Mouse (Mus musculus) limb, embryonic 15.5 days (tissue): ENCODE measurements around the gene Sh3gl3. TPM values are rescaled to one million over a fixed set of nuclear protein-coding genes. Genes with fewer than 3 reads are reported as not detected.

Source experiments
- ATAC-seq: fragments of 200-750 bp; cut with Nextera tagmentation; 2 replicates; pipeline ENCODE4 v1.8.0; 2017; ENCODE audit warnings: low read depth, moderate TSS enrichment; ENCODE audit not compliant: insufficient number of reproducible peaks, low FRiP score, low TSS enrichment
- H3K27ac ChIP-seq: fragments of 300-500 bp; sonication (generic); 2 replicates; pipeline ENCODE4 v1.5.1; 2015; ENCODE audit warnings: moderate library complexity, mild to moderate bottlenecking, inconsistent platforms
- H3K27me3 ChIP-seq: fragments of 300-500 bp; sonication (generic); 2 replicates; pipeline ENCODE4 v1.6.1; 2015; ENCODE audit warnings: inconsistent platforms
- H3K36me3 ChIP-seq: fragments of 300-500 bp; sonication (generic); 2 replicates; pipeline ENCODE4 v1.6.1; 2015; ENCODE audit warnings: inconsistent platforms
- H3K4me1 ChIP-seq: fragments of 300-500 bp; sonication (generic); 2 replicates; pipeline ENCODE4 v1.6.1; 2015; ENCODE audit warnings: inconsistent platforms
- H3K4me2 ChIP-seq: fragments of 300-500 bp; sonication (generic); 2 replicates; pipeline ENCODE4 v1.6.1; 2015; ENCODE audit warnings: mild to moderate bottlenecking, inconsistent platforms
- H3K4me3 ChIP-seq: fragments of 300-500 bp; sonication (generic); 2 replicates; pipeline ENCODE4 v1.5.1; 2015; ENCODE audit warnings: mild to moderate bottlenecking, inconsistent platforms
- H3K9ac ChIP-seq: fragments of 300-500 bp; sonication (generic); 2 replicates; pipeline ENCODE4 v1.6.1; 2015; ENCODE audit warnings: inconsistent platforms
- H3K9me3 ChIP-seq: fragments of 300-500 bp; sonication (generic); 2 replicates; pipeline ENCODE4 v1.6.1; 2016; ENCODE audit warnings: inconsistent platforms
- WGBS: fragments of 180-500 bp; shearing (Covaris S2); methylation state at CpG from one replicate; pipeline ENCODE4 v1.1.7; 2015; 5-methylcytosine and 5-hydroxymethylcytosine counted together
- polyA plus RNA-seq: library from polyadenylated mRNA; unstranded; fragments of >200 nt; fragmentation: Nextera tagmentation; extraction: Ambion mirVana; gene quantifications from 2 replicates; pipeline ENCODE4 v1.2.1, GENCODE M21; 2015

Gene Sh3gl3
- polyA plus RNA-seq, 1 experiment from 2014 or later = 10.4 TPM

DNA sequence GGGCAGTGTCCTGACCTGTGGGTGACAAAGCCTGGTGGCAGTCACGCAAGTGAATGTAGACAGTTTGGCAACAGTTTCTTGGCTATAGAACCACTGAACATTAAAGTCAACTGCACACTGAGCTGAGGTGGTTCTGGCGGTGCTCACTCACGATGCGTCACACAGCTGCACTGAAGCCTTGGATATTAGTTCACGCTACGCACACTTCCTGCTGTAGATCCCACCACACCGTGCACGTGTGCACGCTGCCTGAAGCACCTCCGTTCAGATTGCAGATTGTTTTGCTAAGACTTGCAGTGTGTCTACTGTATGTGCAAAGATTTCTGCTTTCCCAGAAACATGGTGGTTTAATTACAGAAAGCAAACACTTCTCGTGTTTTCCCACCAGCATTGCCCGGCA lies 144.9 kb downstream of the Sh3gl3 start:
- H3K4me1 ChIP-seq = 0 out of 2 replicates have a peak, but pooled peaks cover 3% of the 10 kb centered on the region
- no peaks in the 10 kb centered on the region for H3K9me3 ChIP-seq
- H3K27ac ChIP-seq = no peak overlapping the region
- no peak for ATAC-seq
- H3K36me3 ChIP-seq = no peaks in the 10 kb centered on the region
- peak overlapping the region; percentile 15; the same call in 1 of the 2 replicates for H3K4me2 ChIP-seq
- no peak overlapping the region for H3K9ac ChIP-seq
- no peak overlapping the region for H3K4me3 ChIP-seq
- no peaks in the 10 kb centered on the region for H3K27me3 ChIP-seq
- 63% methylated on average over 12 of the region's 12 CpGs for WGBS

- Histone ChIP-seq H3K27me3 (0 out of 2 replicates have a peak, but pooled peaks cover 3% of the 10 kb centered on the region), H3K9me3 (no peaks in the 10 kb centered on the region), H3K4me1 (0 out of 2 replicates have a peak, but pooled peaks cover 3% of the 10 kb centered on the region), H3K4me3 (no peak overlapping the region), H3K4me2 (no peak overlapping the region), H3K9ac (no peak overlapping the region), H3K36me3 (no peaks in the 10 kb centered on the region), H3K27ac (no peak overlapping the region)
- 67% methylated on average over 1 of the region's 1 CpGs for WGBS
- no peak for ATAC-seq
Observed at GRCm38 (mm10) chr7:82326616-82327015, 153.0 kb downstream of the Sh3gl3 start.

DNA sequence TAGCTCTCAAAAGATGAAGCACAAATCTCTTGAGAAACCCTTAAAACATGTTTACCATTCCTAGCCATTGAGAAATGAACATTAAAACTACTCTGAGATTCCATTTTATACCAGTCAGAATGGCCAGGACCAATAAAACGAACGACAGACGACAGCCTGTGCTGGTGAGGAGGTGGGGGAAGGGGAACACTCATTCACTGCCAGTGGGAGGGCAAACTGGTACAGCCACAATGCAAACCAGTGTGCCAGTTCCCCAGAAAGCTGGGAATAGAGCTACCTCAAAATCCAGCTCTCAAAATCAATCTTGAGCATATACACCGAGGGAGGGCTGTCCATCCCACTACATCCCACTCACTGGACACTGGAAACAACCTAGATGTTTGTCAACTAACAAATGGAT lies 153.6 kb downstream of the Sh3gl3 start:
- H3K4me3 ChIP-seq = no peak overlapping the region
- H3K4me2 ChIP-seq = no peak overlapping the region
- no peak overlapping the region for H3K27ac ChIP-seq
- no peaks in the 10 kb centered on the region for H3K9me3 ChIP-seq
- no peak for ATAC-seq
- WGBS = 35% methylated on average over 4 of the region's 4 CpGs
- H3K9ac ChIP-seq = no peak overlapping the region
- 0 out of 2 replicates have a peak, but pooled peaks cover 3% of the 10 kb centered on the region for H3K4me1 ChIP-seq
- H3K27me3 ChIP-seq = 0 out of 2 replicates have a peak, but pooled peaks cover 3% of the 10 kb centered on the region
- no peaks in the 10 kb centered on the region for H3K36me3 ChIP-seq

DNA sequence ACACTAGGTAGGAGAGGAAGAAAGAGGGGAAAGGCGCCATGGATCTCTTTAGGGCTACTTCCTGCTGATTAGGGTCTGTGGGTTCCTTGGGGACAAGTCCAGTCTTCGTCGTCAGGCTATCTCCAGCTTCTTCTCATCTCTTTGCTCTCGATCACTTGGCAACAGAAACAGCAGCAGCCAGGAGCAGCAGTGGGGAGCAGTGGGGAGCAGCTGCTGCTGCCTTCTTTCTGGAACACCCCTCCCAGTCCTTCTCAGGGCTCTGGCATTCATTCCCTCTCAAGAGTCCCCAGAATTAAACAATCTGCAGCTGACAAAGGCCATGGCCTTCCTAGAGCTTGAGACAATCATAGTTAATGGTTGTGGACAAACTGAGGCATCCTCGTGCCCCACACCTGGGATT lies 154.2 kb downstream of the Sh3gl3 start:
- 60% methylated on average over 5 of the region's 5 CpGs for WGBS
- ATAC-seq = no peak
- 0 out of 2 replicates have a peak, but pooled peaks cover 3% of the 10 kb centered on the region for H3K27me3 ChIP-seq

DNA sequence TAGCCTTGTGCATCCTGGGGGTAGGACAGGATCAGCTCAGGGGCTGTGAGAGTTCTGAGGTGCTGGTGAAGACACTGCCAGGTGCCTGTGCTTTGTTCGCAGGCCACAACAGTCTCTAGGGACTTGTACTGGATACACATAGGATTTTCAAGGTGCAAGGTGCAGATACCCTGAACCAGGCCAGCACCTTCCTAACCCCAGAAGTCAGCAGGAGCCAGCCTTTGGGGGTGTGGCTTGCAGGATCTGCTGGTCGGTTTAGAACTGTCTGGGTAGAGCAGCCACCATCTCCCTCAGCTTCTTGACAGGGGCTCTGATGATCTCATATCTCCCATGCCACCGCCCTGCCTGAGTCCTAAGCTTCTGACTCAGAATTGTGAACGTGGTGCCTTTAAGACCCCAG lies 156.2 kb downstream of the Sh3gl3 start:
- Histone ChIP-seq H3K4me2 (no peak overlapping the region), H3K9ac (no peak overlapping the region), H3K36me3 (no peaks in the 10 kb centered on the region), H3K4me1 (peaks cover 4% of the 10 kb centered on the region), H3K27me3 (peaks cover 18% of the 10 kb centered on the region), H3K9me3 (no peaks in the 10 kb centered on the region), H3K4me3 (no peak overlapping the region), H3K27ac (no peak overlapping the region)
- WGBS = 69% methylated on average over 4 of the region's 4 CpGs
- ATAC-seq = no peak

More for the DNA sequence above, 154.2 kb downstream of the Sh3gl3 start:
- H3K4me3 ChIP-seq = no peak overlapping the region
- no peak overlapping the region for H3K27ac ChIP-seq
- no peak overlapping the region for H3K4me2 ChIP-seq
- no peaks in the 10 kb centered on the region for H3K9me3 ChIP-seq
- H3K9ac ChIP-seq = no peak overlapping the region
- no peaks in the 10 kb centered on the region for H3K36me3 ChIP-seq
- 0 out of 2 replicates have a peak, but pooled peaks cover 3% of the 10 kb centered on the region for H3K4me1 ChIP-seq

GRCm38 (mm10) chr7:82330860-82331259 lies 157.2 kb downstream of the Sh3gl3 start:
- Histone ChIP-seq H3K4me1 (peaks cover 14% of the 10 kb centered on the region), H3K27ac (no peak overlapping the region), H3K36me3 (no peaks in the 10 kb centered on the region), H3K4me3 (no peak overlapping the region), H3K4me2 (no peak overlapping the region), H3K9me3 (no peaks in the 10 kb centered on the region), H3K9ac (no peak overlapping the region), H3K27me3 (peaks cover 28% of the 10 kb centered on the region)
- WGBS = 60% methylated on average over 6 of the region's 6 CpGs
- no peak for ATAC-seq

DNA sequence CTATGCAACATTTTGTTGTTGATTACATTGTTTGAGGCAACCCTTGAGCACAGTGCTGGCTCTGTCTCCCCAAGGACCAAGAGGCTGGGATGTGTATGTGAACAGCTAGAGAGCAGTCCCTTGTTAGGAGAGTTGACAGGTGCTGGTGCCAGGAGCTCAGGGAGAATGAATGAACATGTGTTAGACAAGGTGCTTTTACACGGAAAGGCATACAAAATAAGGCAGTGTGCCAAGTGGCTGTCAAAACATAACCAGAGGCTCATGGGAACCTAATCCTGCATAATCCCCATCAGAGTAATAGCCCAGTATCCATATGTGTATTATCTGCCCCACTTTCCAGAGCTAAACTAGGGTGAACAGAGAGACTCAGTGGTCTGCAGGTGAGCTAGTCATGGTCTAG lies 160.4 kb downstream of the Sh3gl3 start:
- Histone ChIP-seq H3K9ac (no peak overlapping the region), H3K27ac (no peak overlapping the region), H3K4me1 (peaks cover 28% of the 10 kb centered on the region), H3K36me3 (no peaks in the 10 kb centered on the region), H3K9me3 (no peaks in the 10 kb centered on the region), H3K4me2 (no peak overlapping the region), H3K27me3 (peaks cover 47% of the 10 kb centered on the region), H3K4me3 (no peak overlapping the region)
- ATAC-seq = no peak
- 31% methylated on average over 1 of the region's 1 CpGs for WGBS

GRCm38 (mm10) chr7:82335211-82336121 lies 161.8 kb downstream of the Sh3gl3 start, which contains the start of gene Adamtsl3:
Gene Adamtsl3, plus strand, starts transcription at chr7:82335694.
- H3K4me1 ChIP-seq = peaks cover 28% of the 10 kb centered on the region
- H3K4me3 ChIP-seq = peak within 1 kb of the TSS; percentile 53
- ATAC-seq = 0 out of 2 replicates have a peak, but pooled peaks have one; percentile 9
- peak within 1 kb of the TSS; percentile 32 for H3K9ac ChIP-seq
- under 1% methylated on average over 95 of the region's 95 CpGs for WGBS
- peak within 1 kb of the TSS; percentile 87 for H3K4me2 ChIP-seq
- H3K9me3 ChIP-seq = no peaks in the 10 kb centered on the region
- peaks cover 45% of the 10 kb centered on the region for H3K27me3 ChIP-seq
- H3K36me3 ChIP-seq = no peaks in the 10 kb centered on the region
- peak within 1 kb of the TSS; percentile 77 for H3K27ac ChIP-seq

DNA sequence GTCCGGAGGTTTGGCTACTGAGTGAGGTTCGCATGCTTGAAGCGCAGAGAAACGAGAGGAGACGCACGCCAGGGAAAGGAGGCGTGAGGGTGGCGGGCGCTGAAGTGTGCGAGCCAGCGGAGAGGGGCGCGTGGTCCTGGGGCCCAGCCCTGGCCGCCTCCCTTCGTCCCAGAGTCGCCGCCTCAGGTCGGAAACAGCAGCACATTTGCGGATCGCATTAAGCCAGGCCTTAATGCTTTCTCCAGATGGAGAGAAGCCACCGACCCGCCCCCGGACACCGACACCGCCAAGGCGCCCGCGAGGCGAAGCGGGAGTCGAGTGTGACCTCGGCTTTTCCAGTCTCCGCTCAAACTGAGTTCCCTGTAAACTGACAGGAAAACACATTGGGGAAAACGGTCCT lies 162.5 kb downstream of the Sh3gl3 start:
- peak; percentile 65; the same call in 1 of the 2 replicates for ATAC-seq
- Histone ChIP-seq H3K4me3 (peak overlapping the region; percentile 53), H3K27ac (peak overlapping the region; percentile 77), H3K9me3 (no peaks in the 10 kb centered on the region), H3K36me3 (no peaks in the 10 kb centered on the region), H3K9ac (peak overlapping the region; percentile 32; the same call in 1 of the 2 replicates), H3K4me1 (peaks cover 28% of the 10 kb centered on the region), H3K4me2 (peak overlapping the region; percentile 87), H3K27me3 (peaks cover 45% of the 10 kb centered on the region)
- WGBS = 1% methylated on average over 30 of the region's 34 CpGs

DNA sequence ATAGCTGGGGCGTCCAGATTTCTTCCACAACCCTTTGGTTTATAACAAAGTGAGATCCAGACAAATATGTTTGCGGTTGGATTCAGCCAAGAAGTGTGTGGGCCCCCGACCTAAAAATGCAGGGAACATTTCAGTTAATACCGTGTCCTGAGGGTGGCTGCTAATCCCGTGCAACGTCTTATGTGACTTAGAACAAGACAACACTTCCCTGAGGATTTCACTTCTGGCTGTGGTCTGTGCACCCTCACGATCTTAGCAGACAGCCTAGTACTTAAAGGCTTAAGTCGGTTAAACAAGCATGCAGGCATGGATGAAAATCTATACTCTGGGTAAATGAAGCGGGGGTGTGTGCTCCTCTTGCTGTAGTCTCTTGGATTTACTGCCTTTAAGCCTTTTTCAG lies 164.5 kb downstream of the Sh3gl3 start:
- no peak for ATAC-seq
- WGBS = 66% methylated on average over 9 of the region's 9 CpGs
- Histone ChIP-seq H3K27me3 (peaks cover 45% of the 10 kb centered on the region), H3K9me3 (no peaks in the 10 kb centered on the region), H3K4me1 (peaks cover 34% of the 10 kb centered on the region), H3K4me3 (no peak overlapping the region), H3K27ac (no peak overlapping the region), H3K4me2 (no peak overlapping the region), H3K9ac (no peak overlapping the region), H3K36me3 (no peaks in the 10 kb centered on the region)

DNA sequence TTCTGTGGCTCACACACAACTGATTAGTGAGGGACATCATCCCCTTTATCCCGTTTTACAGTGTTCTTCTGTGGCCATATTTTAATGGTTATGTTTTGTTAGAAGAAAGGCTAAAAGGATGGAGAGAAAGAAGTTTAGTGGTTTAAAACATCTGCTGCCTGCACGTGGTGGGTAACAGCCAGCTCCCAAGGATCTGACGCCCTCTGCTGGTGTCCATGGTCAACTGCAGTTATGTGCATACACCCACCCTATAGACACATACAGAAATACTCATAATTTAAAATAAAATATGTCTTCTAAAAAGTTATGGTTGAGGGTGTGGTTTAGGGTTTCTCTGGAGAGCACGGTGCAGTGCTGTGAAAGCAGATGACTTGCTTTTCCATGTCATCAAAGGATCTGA lies 164.9 kb downstream of the Sh3gl3 start:
- 74% methylated on average over 4 of the region's 4 CpGs for WGBS
- H3K27me3 ChIP-seq = peaks cover 42% of the 10 kb centered on the region
- H3K9me3 ChIP-seq = no peaks in the 10 kb centered on the region
- H3K4me2 ChIP-seq = no peak overlapping the region
- no peak overlapping the region for H3K4me3 ChIP-seq
- no peak overlapping the region for H3K27ac ChIP-seq
- peaks cover 34% of the 10 kb centered on the region for H3K4me1 ChIP-seq
- no peaks in the 10 kb centered on the region for H3K36me3 ChIP-seq
- H3K9ac ChIP-seq = no peak overlapping the region
- ATAC-seq = no peak

- Histone ChIP-seq H3K27ac (no peak overlapping the region), H3K4me2 (no peak overlapping the region), H3K4me1 (peaks cover 34% of the 10 kb centered on the region), H3K4me3 (no peak overlapping the region), H3K36me3 (no peaks in the 10 kb centered on the region), H3K9ac (no peak overlapping the region), H3K27me3 (peaks cover 36% of the 10 kb centered on the region), H3K9me3 (no peaks in the 10 kb centered on the region)
- ATAC-seq = no peak
- WGBS = 45% methylated on average over 3 of the region's 3 CpGs
Observed at GRCm38 (mm10) chr7:82339214-82339613, 165.6 kb downstream of the Sh3gl3 start.
